Mouse (Mus musculus) c-Kit-positive CD71-positive TER-119-negative erythroid progenitor cells, embryonic 14.5 days (primary cell): ENCODE measurements around the gene Aagab.

ENCODE experiments used
- DNase-seq: peaks from one replicate; pipeline ENCODE4 v3.0.0-alpha.2; 2013; ENCODE audit warnings: low read depth

Aagab gene

GRCm38 (mm10) chr9:63647581-63648519 lies 45.4 kb downstream of the Aagab start:
- DNase-seq, result no peak

GRCm38 (mm10) chr9:63648520-63648918 lies 46.1 kb downstream of the Aagab start:
- DNase-seq, result no peak

GRCm38 (mm10) chr9:63649841-63650545 lies 47.5 kb downstream of the Aagab start:
- DNase-seq, result no peak

GRCm38 (mm10) chr9:63650905-63651304 lies 48.4 kb downstream of the Aagab start:
- DNase-seq, result no peak

- DNase-seq, result no peak
Observed at GRCm38 (mm10) chr9:63651594-63651993, 49.1 kb downstream of the Aagab start.

- DNase-seq, result no peak
Observed at GRCm38 (mm10) chr9:63653666-63654065, 51.2 kb downstream of the Aagab start.

- no peak for DNase-seq
Observed at GRCm38 (mm10) chr9:63654575-63654974, 52.1 kb downstream of the Aagab start.

GRCm38 (mm10) chr9:63655092-63655491 lies 52.6 kb downstream of the Aagab start:
- no peak for DNase-seq

GRCm38 (mm10) chr9:63657167-63657566 lies 54.7 kb downstream of the Aagab start:
- DNase-seq, result no peak

- DNase-seq, result no peak
Observed at GRCm38 (mm10) chr9:63658436-63658835, 56.0 kb downstream of the Aagab start.

GRCm38 (mm10) chr9:63658970-63659371 lies 56.5 kb downstream of the Aagab start:
- DNase-seq, result no peak

- no peak for DNase-seq
Observed at GRCm38 (mm10) chr9:63660061-63660460, 57.6 kb downstream of the Aagab start.

- no peak for DNase-seq
Observed at GRCm38 (mm10) chr9:63660691-63661090, 58.2 kb downstream of the Aagab start.

- no peak for DNase-seq
Observed at GRCm38 (mm10) chr9:63662759-63663158, 60.3 kb downstream of the Aagab start.

- DNase-seq, result no peak
Observed at GRCm38 (mm10) chr9:63663222-63663621, 60.8 kb downstream of the Aagab start.

GRCm38 (mm10) chr9:63664300-63664745 lies 61.9 kb downstream of the Aagab start:
- no peak for DNase-seq

GRCm38 (mm10) chr9:63664792-63665646 lies 62.6 kb downstream of the Aagab start:
- DNase-seq, result no peak

- no peak for DNase-seq
Observed at GRCm38 (mm10) chr9:63666612-63667372, 64.3 kb downstream of the Aagab start.

- DNase-seq, result no peak
Observed at GRCm38 (mm10) chr9:63667373-63667724, 64.9 kb downstream of the Aagab start.

GRCm38 (mm10) chr9:63668621-63669020 lies 66.2 kb downstream of the Aagab start:
- DNase-seq, result no peak

GRCm38 (mm10) chr9:63669816-63670215 lies 67.4 kb downstream of the Aagab start:
- DNase-seq, result no peak
